Mouse (Mus musculus): ENCODE measurements around the gene Fam122c. TPM values are rescaled to one million over a fixed set of nuclear protein-coding genes. Genes with fewer than 3 reads are reported as not detected.

Fam122c gene
- not detected in 2 replicates for polyA plus RNA-seq (2021; fragmentation: Nextera tagmentation)
- long read RNA-seq, experiment 1, result 0 reads
- long read RNA-seq, experiment 2, result 0 reads

DNA sequence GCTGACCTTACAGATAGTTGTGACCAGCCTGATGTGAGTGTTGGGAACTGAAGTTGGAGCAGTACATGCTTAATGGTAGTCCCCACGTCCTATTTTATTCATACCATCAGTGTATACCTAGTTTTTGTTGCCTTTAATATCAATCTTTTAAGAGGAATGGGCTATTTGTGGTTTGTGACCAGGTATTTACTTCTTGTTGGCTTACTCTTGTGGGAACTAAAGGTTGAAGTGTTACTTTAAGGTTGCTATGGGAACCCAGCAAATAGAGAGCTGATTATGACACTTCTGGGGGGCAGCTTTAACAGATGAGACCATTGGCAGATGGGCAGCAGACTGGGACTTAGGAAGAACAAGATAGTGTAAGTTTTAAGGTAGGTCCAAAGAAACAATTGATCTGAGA is at the start of gene Fam122c:
Gene Fam122c (plus strand): TSS at position 301 of the 400 bp plus-strand sequence.

DNA sequence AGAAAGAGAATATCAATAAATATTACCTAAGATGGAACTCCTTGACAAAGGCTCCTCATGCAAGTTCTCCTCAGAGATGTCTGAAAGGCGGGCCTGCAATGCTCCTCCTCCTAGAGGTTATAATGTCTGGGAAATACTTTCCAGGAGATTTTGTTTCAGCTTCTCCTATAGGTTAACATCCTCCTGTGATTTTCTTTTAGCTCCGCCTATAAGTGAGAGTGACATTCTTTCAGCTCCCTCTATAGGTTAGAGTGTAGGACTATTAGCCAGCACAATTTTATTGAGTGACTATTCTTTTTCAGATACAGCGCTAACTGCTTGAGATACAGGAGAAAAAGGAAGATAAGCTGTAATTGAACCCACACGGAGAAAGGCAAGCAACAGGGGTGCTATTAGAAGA is 33.2 kb upstream of the Fam122c start, which contains the start of gene Plac1:
Gene Plac1 (minus strand): TSS at position 101 of the 400 bp plus-strand sequence.

DNA sequence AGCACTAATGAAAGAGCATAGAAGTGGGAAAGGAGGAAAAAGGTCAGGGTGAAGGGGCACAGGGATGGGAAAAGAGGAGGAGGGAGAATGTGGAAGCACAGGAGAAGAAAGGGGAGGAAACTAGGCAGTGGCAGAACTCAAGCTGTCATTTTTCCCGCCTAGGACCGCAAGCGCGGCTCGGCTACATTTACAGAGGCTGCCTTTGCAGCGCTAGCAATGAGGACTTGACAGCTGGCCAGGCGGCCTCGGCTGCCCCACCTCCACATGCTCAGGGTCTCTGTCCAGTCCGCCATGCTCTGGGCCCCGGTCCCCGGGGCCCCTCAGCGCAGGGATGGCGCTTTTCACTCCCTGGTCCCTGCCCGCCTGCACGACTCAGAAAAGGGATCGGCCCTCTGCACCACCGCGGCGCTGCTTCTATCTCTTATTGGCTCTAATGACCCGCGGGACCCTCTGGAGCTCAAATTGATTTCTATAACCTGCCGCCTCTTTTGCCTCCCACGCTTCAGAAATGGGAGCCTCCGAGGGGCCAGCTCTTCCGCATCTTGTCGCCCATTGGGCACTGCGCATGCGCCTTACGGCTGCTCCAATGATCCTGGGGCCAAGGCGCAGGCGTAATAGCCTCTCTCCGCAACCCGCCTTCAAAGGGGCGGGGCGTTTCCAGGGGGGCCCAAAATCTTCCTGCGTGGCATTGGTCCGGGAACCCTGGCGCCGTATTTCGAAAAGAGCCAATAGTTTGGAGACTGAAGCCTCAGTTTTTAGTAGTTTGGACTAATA is 3.7 kb upstream of the Fam122c start, which contains the start of gene Fam122b:
Gene Fam122b (minus strand): TSS at position 517 of the 774 bp plus-strand sequence.

DNA sequence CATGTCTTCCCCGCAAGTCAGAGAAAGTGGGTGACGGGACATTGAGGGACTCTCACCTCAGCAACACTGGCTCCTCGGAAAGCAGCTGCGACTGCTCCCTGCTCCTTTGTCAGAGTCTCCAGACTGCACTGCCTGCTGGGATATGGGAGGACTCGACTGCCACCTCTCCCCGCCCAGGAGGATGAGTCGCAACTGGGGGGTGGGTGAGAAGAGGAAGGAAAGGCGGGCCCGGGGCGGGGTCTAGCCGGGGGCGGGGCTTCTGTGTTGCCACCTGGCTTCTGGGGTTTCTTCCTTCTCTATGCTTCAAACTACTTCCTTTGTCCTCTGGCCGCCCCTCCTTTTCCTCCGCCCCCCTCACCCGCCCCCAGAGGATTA is 97.1 kb downstream of the Fam122c start, which contains the start of gene Mospd1:
Gene Mospd1 (minus strand): TSS at position 137 of the 375 bp plus-strand sequence.

Other genes starting within 250 kb of the Fam122c start
- gene Plac1, start 33.3 kb upstream of the Fam122c start, polyA plus RNA-seq (2021; fragmentation: Nextera tagmentation), result not detected in 2 replicates
- 1.6 and 2.0 TPM in 2 replicates for gene Fam122b, start 3.6 kb upstream of the Fam122c start, polyA plus RNA-seq (2021; fragmentation: Nextera tagmentation)
- 13.0 and 18.4 TPM in 2 replicates for gene Mospd1, start 97.1 kb downstream of the Fam122c start, polyA plus RNA-seq (2021; fragmentation: Nextera tagmentation)
- not detected in 2 replicates for gene Etd, start 161.5 kb downstream of the Fam122c start, polyA plus RNA-seq (2021; fragmentation: Nextera tagmentation)

All from left cerebral cortex, adult 6 months (tissue).